Mouse (Mus musculus): Measurements from ENCODE around the gene Slc26a10.
"Not testable (repeated sequence)": the region's sequence is repeated elsewhere in the genome, so short reads cannot be mapped to it uniquely, and the experiment has no call there.

Gene Slc26a10

DNA sequence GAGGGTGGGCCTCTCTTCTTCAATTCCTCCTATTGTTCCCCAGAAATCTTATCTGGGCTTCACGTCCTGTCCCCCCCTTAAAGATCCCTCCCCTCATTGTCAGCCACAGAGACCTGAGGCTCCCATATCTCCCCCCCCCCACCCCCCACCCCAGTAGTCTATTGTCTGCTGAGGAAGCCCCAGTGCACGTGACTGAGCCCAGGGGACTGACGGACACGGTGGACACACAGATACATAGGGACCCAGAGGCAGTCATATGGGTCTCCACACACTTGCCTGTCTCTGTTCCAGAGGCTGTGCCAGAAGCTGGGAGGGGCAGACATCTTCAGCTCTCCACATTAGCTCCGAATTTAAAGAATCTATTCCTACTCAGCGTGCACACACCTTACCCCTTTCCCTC, 1.1 kb upstream of the Slc26a10 start:
- DNase-seq = no peak

DNA sequence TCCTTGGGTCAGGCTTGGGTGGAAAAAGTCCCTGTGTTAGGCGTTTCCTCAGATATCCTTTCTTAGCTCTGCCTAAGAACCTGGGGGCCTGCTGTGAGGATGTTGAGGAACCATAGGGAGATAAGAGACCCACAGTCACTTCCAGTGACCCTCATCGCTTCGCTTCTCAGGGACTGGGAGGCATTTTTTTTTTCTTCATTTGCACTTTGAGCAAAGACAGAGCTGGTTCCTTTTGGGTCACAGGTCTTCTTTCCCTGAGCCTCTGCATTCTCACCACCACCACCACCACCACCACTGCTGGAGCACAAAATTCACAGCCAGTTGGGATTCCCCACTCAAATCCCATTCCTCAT, 226 bp upstream of the Slc26a10 start:
- DNase-seq = no peak

DNA sequence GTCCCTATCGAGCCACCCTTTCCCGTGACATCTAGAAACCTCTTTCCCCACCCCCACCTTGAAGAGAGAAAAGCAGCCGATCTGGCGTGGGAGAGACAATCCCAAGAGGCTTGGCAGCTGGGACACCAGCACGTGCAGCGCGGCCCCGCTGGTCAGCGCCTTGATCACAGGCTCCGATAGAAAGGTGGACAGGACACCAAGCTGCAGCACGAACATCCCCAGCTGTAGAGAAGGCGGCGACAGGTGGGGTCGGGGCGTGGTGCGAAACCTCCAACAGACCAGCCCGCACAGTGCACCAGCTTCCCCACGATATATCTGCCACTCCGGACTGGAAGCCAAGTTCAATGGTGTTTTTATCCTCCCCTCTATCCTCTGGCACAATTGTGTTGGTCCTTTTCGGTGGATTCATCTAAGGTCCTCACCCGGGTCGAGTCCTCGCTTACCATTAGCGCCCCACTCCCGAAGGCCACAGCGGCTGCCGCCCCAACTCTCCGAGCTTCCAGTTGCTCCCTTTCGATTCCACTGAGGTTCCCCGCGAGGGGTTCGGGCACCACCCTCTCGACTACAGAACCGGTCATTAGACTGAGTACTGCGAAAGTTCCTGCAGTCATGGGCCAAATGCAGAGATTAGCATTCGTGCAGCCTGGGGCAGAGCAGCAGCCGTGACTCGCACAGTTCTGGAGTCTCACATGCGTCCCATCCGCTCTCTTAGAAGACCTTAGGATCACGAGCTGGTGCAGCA, 2.0 kb downstream of the Slc26a10 start:
- DNase-seq = no peak

DNA sequence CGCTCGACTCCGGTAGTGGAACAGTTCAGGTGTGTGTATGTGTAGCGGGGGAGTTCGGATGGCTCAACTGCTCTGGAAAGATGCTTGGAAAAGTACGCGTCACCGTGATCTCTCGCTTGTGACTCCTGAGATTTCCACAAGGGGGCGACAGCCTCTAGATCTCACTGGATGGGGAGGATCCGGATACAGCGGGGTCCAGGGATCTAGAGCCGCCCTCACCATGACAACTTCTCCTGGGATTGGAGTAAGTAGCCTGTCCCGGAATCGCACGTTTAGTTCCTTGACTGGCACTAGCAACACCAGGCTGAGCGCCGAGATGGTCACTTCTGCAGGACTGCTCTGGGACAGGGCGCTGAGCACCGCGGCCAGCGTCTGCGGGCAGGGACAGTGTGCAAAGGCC, 2.7 kb downstream of the Slc26a10 start:
- DNase-seq = peak; percentile 91

DNA sequence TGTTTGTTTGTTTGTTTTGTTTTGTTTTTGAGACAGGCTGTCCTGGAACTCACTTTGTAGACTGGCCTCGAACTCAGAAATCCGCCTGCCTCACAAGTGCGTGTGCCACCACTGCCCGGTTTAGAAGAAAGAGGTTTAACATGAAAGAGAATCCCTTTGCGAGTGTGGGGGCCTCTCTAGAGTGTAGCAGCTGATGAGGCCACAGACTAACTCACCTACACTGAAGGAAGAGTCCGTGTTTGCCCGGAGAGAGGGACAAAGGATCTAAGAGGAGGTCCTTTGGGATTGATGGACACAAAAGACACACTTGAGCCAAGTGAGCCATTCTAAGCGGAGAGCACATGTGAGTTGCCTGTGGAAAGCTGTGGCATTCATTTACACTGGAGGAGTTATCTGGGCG, 3.2 kb downstream of the Slc26a10 start:
- DNase-seq = no peak

DNA sequence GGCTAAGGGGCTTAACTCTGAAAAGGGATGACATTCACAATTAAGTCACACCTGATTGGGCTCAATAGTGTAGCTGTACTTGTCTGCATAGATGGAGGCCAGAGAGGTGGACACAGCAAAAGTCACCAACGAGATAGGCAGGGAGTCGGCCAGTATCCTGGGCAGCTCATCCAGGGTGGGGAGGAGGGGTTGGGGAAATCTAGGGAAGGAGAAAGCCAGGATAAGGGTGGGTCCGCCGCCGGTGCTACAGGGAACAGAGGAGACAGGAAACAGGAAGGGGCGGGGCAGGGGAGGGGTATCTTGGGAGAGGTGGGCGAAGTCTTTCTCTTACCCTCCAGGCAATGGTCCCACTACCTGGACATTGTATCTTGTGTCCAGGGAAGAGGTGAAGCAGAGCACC, 3.7 kb downstream of the Slc26a10 start:
- no peak for DNase-seq

DNA sequence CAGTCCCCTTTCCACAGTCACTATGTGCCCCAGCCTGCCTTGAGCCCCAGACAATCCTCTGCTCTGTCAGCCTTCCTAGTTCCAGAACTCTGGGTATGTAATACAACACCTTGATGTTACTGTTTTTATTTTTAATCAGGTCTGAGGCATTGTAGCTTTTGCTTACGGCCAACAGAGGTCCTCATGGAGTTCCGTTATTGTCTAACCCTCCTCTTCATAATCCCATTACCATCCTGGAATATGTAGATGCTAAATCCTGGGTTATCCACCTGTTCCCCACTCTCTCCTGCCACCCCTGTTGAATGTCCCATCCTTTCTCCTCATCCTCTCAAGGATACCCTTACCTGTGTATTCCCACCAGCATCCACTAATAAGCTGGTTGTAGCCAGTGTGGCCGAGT, 4.2 kb downstream of the Slc26a10 start:
- no peak for DNase-seq

DNA sequence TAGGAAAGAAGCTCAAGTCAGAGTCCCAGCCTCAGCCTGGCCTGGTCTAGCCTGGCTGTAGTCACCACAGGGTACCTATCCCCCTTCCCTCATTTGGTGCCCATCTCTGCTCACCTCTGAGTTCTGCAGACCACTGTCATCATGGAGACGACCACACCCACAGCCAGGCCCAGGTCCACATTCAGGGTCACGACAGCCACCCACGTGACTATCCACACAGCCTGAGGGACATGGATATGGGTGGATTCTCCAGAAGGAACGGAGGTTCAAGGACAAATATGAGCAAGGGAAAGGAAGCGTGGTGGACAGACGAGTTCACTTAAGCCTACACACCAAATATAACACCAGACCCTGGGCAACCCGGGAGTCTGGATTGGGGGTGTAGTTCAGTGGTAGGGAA, 6.3 kb downstream of the Slc26a10 start:
- no peak for DNase-seq

DNA sequence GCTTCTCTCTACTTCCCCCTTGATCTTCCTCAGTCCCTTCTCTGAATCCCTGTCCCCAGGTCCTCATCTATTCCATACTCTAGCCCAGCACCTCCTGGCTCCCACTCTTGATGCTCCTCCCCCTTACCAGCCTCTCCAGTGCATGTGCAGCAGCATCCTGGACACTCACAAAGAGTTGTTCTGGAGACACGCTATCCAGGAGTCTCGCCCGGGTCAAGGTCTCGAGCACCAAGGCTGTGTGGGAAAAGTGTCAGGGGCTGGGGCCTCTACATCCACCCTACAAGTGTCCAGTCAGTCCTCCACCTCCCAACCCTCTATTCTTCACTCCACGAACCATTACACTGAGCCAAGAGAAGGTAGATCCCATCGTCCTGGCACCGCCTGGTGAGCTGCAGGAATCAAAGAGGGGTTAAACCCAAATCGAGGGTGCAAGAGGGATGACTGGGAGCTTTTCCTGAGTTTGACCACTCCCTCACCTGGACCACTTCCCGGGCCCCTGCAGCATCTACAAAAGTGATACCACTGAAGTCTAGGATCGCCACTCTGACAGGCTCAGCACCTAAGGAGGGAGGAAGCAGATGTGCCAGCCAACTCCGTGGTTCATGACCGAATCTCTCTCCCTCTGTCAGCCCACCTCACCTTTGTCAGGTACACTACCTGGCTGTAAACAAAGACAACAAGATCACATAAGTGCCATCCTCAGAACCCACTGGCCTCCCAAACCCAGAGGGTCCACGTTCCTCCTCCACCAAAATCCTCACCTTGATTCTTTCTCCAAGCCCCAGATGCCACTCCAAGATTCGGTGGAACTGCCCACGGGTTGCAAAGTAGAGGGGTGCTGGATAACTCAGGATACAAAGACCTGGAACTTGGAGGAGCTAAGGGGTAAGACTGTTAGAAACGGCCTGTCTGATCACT, 7.0 kb downstream of the Slc26a10 start:
- DNase-seq = no peak

DNA sequence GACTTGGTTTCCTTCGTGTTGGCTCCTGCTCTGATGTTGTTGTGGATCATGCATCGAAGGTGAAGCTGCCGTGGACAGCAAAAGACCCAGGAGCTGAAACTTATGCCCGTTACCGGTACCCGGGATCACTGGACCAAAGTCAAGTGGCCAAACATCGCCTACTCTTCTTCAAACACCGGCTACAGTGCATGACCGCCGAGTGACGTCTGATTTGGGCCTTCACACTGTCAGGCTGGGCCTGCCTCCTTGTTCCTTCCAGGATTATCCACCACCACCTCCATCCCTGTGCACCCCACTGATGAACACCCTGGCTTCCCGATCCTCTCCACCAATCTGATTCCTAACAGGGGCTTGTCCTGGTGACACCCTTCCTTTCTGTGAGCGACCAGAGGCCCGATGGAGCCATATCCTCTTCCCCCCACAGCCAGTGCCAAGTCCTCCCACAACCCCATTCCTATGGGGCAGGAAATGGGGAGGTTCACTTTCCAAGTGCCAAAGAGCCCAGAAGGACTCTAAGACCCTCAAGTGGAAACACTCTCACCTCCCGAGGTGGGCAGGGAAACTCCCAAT, 8.7 kb downstream of the Slc26a10 start:
- DNase-seq = no peak

DNA sequence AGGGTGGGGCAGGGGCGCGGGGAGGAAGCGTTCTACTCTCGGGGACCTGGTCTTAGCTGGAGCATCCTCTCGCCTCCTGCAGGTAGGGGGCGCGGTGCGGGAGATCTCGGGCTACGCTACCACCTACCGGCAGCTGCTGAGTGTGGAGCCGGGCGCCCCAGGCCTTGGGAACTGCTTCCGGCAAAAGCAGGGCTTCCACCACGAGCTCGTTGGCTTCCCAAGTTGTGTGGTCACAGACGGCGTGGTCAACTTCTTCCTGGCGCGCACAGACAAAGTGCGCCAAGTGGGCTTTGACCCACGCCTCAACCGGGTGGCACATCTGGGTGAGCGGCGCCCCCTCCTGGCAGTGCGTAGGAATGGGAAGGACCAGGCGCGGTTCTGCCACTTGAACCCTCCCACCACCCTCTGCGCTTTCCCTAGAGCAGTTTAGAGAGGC, 9.6 kb downstream of the Slc26a10 start:
- peak; percentile 84 for DNase-seq

DNA sequence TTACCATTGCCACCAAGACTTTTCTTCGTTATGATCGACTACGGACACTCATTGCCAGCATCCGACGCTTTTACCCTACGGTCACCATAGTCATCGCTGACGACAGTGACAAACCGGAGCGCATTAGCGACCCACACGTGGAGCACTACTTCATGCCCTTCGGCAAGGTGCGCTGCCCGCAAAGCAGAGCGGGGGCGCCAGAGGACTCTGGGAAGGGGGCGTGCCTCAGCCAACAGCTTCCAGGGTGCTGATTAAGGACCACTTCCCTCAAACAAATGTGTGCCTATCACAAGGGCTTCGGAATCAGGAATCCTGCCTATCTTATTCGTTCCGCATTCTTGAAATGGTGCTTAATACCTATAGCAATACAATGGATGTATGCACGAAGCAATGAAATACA, 10.4 kb downstream of the Slc26a10 start:
- peak; percentile 74 for DNase-seq

DNA sequence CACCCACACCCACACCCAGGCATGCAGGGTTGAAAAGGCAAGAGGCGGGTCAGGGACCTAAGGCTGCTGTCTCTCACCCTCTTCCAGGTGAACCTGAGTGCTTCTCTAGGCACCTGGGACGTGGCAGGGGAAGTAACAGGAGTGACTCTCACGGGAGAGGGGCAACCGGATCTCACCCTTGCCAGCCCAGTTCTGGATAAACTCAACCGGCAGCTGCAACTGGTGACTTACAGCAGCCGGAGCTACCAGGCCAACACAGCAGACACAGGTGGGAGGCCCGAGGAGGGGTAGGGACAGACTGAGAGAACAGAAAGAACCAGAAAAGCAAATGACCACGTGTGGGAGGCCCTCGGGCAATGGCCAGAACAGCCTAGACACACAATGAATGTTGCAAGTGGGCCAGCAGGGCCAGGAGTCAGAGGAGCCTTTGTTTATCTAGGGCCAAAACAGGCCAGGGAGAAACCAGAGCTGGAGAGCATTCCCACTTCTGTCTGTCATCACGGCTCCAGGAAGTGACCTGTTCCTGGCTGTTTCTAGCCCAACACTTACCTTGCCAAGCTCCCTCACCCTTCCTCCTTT, 12.7 kb downstream of the Slc26a10 start:
- no peak for DNase-seq

DNA sequence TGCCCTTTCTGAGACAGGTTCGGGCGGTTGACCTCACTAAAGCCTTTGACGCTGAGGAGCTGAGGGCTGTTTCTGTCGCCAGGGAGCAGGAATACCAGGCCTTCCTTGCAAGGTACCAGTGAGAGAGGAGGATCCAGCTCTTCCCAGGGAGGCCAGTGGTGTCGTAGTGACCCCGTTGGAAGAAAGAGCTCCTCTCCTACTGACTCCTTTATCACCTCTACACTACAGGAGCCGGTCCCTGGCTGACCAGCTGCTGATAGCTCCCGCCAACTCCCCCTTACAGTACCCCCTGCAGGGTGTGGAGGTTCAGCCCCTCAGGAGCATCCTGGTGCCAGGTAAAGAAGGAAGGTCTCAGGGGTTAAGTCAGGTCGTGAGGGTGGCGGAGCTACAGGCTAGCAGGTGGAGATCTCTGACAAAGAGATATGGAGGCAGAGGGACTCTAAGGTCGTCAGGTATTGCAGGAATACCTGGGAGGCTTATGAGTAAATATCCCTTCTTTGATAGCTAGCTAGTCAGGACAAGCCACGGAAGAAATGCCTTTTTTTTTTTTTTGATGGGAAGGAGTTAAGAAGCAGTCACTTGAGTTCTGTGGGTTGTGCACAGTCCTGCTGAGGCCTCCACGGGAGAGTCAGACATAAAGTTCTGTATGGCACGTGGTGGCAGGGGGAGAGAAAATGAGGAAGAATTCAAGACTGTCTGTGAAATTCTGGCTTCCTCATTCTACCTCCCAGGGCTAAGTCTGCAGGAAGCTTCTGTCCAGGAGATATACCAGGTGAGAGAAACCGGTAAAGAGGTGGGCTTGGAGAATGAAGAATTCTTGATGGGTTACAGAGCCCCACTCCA, 13.5 kb downstream of the Slc26a10 start:
- DNase-seq = no peak

DNA sequence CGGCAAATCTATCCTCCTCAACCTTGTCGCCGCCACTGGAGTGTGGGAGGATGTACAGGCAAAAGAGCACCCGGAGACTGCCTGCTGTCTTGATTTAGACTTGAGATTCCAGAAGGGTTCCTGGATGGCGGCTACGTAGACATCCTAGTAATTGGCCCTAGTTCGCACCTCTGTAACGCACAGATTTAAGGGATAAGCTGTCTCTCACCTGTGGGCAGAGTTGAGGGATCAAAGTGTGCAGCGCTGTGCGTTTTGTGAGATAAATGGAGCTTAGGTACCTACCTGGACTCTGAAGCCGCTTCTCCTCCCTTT, 14.1 kb downstream of the Slc26a10 start:
- DNase-seq = no peak

DNA sequence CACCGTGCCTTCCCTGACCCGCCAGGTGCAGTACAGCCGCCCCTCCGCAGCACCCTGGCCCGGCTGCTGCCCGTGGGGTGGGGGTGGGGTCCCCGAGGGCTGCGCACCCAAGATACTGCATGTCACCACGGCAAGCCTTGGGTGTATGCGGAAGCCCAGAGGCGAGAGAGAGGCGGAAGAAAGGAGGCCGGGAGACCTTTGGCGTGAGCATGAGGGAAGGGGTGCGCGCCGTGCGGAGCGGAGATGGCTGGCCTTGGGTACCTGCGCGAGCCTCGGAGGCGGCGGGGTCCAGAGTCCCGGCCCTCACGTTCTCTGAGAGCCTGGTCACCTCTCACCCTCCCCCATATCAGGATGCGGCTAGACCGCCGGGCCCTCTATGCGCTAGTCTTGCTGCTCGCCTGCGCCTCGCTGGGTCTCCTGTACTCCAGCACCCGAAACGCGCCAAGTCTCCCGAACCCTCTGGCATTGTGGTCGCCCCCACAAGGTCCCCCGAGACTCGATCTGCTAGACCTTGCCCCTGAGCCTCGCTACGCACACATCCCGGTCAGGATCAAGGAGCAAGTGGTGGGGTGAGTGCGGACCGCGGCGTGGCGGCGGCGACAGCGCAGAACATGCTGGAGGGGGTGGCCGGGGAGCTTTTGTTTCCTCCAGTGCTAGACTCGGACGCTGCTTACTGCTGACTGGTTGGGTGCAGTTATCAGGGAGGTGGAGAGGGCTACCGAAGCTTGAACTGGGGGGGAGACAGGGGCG, 14.6 kb downstream of the Slc26a10 start:
- DNase-seq = peak; percentile 67

DNA sequence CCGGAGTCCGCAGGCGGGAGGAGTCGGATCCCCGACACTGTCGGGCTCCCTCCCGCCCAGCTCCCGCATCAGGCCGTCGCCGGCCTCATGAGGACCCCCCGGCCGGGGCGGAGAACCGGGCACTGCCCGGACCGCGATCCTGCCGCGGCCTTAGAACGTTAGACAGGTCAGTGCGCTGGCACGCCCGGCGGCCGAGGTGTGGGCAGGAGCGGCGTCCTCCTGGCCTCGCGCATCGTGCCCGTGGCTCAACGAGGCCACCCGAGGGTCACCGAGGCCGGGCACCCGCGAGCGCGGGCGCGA, 15.1 kb downstream of the Slc26a10 start:
- no peak for DNase-seq

DNA sequence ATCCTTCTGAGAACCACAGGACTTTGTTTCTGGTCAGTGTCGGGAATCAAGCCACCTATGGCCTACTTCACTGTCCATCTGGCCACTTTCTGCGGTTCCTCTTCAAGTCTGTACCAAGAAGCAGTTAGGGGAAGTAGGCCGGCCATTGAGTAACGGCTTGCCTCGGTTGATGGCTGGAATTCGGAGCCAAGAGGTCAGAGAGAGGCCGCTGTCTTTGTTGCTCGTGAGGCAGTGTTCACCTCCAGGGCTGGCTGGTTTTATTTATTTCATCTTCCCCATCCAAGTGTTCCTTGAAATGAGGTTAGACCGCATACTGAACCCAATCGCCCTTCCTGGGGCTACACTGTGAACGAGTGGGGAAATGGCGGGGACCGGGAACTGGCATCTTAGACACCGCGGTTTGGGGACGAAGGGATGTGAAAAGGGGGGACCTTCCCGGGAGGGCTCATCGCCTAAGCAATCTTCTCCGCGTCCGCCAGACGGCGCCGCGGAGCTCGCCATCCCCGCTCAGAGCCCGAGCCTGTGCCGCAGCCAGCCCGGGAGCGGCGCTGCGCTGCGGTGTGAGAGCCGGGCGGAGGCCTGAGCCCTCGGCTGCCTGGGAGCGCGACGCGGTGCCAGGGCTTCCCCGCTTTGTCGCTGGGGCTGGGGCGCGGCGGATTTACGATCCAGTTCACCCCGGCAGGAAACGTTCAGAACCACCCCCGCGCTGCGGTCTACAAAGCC, 15.7 kb downstream of the Slc26a10 start, which contains the start of gene B4galnt1:
Gene B4galnt1, plus strand, starts transcription at position 595 of the 723 bp plus-strand sequence.
- DNase-seq = peak; percentile 92

DNA sequence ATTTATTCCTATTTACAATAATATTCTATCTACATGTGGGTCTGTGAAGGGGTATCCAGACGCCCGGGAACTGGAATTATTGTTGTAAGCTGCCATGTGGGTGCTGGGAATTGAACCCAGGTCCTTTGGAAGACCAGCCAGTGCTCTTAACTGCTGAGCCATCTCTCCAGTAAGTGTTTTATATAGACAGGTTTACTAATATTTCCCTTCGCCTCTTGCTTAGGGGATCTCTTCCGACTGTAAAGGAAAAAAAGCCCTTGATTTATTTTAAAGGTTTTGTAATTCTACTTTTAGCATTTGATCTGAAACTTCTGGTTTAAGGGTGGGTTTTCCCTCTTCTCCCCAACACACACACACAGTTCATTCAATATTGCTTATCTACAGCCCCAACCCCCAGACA, 16.3 kb downstream of the Slc26a10 start:
- DNase-seq = no peak

DNA sequence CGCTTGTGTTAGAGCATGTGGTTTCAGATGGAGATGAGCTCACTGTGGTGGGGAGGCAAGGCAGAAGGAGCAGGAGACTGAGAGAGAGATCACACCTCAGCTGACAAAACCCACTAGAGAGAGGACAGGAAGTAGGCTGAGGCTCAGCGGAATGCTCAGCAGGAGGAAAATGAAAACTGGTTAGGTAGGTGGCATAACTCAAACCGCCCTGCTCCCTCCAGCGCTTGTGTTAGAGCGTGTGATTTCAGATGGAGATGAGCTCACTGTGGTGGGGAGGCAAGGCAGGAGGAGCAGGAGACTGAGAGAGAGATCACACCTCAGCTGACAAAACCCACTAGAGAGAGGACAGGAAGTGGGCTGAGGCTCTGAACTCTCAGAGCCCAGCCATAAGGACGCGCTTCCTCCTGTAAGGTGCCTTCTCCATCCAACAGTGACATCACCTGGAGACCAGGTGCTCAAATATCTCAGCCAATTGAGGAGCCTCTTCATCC, 17.6 kb downstream of the Slc26a10 start:
- not testable (repeated sequence) for DNase-seq

DNA sequence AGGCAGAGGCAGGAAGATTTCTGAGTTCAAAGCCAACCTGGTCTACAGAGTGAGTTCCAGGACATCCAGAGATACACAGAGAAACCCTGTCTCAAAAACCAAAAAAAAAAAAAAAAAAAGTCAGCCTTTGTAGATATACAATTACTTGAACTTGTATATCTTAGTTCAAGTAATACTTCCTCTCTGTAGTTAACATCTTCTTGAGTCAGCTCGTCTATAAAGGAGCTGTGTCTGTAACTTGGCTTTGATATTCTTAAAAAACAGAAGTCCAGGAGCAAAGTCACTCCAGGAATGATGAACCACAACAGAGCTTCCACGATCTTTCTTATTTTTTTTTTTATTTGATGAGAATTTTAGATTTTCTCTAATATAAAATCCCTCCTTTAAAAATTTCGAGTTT, 19.7 kb downstream of the Slc26a10 start:
- no peak for DNase-seq
